Mouse (Mus musculus): ENCODE measurements around the gene Ddx58. TPM values are rescaled to one million over a fixed set of nuclear protein-coding genes. Genes with fewer than 3 reads are reported as not detected.

Ddx58 gene
- total RNA-seq, 2 experiments from 2014 or later: 25.9 to 39.6 TPM

DNA sequence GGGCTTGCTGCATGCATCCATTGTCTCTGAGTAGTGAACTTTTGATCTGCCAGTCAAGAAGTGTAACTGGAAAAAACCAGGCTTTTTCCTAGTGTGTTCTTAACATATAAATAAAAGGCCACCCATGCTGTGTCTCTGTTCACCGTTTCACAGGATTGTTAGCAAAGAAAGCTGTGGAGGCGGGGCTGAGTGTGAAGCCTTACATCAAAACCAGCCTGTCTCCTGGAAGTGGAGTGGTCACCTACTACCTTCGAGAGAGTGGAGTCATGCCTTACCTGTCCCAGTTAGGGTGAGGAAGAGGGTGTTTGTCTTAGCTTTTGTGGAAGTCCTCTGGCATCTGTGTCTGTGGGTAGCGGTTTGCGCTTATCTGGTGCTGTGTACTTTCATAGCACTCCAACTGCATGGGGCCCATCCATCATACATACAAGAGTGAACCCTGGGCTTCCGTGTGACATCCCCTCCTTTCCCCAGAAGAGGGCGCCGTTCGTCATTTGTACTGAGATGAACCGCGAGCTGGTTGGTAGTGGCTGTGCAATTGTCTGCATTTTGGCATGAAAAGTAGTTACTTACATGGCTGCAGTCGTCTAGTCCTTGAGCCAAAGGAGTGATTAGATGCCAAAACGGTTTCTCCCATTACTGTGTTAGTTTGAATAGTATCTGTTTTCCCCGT is 56.8 kb downstream of the Ddx58 start:
- peak; percentile 76 to 83 for DNase-seq

GRCm38 (mm10) chr4:40181681-40182080 is 57.9 kb downstream of the Ddx58 start:
- DNase-seq: peak; percentile 17 to 54

DNA sequence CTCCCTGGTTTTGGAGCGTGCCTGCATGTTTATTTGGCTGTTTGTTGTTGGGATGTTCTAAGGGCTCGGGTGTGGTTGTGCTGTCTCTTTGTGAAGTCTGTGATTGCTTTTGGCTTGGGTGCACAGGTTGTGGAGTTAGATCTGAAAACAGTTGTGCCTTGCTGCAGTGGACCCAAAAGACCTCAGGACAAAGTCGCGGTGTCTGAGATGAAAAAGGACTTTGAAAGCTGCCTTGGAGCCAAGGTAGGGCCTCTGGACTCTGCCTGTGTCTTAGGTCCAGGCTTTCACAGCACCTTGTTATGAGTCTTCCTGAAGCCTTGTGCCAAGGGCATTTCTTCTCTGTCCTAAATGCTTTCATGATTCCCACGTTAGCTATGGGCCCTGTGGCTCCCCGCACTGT is 59.6 kb downstream of the Ddx58 start:
- DNase-seq: no peak

DNA sequence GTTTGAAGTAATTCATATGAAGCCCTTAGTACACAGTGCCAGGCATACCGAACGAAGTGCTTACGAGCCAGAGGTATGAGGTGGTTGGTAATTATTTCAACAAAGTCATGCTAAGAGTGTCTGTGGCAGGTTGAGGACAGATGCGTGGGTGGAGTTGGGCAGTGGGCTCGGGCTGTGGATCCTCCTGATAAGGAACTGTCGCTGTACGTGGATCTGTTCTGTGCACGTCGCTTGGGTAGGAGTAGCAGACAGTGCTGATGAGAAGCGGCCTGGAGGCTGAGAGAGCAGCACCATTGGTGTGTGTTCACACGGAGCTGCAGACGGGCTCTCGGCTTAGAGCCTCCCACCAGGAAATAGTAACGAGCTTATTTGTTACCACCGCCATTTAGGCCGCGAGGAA is 61.0 kb downstream of the Ddx58 start:
- no peak for DNase-seq

GRCm38 (mm10) chr4:40174321-40174720 is 65.3 kb downstream of the Ddx58 start:
- DNase-seq: no peak

DNA sequence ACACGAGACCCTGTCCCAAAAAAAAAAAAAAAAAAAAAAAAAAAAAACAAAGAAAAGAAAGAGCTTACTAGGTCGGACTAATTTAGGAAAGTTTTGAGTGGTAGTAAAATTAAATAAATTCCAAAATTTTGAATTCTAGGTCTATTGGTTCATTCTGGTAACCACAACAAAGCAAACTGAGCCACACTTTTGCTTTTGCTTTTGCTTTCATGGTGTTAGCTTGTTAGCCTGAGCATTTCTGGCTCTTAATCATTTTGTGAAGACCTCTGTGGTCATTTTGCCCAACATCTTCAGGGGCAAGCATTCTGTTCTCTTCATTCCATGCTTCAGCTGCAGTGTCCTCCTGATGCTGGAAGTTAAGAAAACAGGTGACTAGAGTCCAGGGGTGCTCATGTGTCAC is 67.3 kb downstream of the Ddx58 start:
- no peak for DNase-seq

DNA sequence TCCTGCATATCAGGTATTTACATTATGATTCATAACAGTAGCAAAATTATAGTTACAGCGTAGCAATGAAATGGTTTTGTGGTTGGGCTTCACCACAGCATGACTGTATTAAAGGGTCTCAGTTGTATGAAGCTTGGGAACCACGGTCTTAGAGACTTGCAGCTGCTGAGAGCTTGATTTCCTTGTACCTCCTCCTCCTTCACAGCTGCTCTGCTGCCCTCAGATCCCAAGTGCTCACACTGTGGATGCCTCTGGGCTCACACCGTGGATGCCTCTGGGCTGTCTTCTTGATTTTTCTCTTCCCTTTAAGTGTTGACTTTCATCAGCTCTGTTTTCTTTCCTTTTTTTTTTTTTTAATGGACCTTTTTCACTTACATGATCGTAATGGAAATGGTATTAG is 68.2 kb downstream of the Ddx58 start:
- DNase-seq: no peak

DNA sequence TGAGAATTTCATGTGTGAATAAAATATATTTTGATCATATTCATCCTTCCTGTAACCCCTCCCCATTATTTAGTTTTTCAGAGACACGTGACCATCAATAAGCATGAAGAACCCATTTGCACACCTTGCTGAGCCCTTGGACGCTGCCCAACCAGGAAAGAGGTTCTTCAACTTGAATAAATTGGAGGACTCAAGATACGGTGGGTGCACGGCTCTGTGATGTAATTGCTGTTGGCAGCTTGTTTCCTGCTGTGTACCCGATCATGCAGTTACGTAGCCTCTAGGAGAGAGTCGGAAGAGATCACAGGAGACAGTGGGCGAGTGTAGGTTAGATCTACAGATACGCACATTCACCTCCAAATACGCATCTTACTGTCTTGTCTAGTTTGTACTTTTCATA is 76.0 kb downstream of the Ddx58 start:
- DNase-seq: no peak

GRCm38 (mm10) chr4:40160591-40161434 is 78.8 kb downstream of the Ddx58 start:
- no peak for DNase-seq

DNA sequence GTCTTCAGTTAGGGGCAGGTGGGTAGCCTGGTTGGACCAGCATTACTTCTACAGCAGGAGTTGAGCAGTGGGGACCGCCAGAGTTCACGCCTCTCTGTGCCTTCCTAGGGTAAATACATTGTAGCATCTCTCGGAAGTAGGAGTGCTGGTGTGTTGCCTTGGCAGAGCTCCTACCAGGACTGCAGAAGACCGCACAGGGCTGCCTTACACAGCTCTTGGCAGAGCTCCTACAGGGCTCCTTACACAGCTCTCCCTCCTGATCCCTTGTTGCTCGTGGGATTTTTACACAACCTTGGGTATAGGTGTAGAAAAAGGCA is 81.4 kb downstream of the Ddx58 start:
- no peak for DNase-seq

DNA sequence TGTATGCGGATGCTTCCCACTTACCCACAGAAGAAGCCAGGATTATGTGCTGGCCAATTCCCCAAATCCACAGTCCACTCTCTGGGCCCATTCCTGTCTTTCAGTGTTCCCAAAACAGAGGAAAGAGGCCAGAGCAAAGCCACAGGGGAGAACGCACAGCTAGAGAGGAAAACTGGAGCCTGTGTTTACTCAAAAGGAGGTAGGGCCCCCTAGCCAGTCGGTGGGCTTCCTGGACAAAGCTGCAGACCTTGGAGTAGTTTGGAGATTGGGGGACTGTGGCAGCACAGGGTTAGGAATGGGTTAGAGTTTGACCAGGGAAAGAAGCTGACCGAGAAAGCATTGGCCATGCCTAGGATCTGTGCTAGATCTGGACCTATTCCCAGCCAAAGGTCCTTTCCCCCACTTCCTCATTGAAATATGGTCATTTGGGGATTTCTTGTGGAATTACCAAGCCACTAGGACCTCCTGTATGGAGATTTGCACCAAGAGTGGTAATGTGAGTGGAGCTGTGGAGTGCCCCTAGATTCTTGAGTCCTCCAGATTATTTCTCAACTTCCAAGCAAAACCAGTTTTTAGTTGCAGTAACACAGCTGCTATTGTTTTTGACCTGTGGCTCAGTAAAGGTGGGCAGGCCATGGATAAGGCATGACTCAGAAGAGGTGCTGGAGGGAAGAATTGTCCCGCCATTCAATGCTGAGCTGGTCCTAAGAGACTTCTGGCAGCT is 82.0 kb downstream of the Ddx58 start:
- no peak for DNase-seq

DNA sequence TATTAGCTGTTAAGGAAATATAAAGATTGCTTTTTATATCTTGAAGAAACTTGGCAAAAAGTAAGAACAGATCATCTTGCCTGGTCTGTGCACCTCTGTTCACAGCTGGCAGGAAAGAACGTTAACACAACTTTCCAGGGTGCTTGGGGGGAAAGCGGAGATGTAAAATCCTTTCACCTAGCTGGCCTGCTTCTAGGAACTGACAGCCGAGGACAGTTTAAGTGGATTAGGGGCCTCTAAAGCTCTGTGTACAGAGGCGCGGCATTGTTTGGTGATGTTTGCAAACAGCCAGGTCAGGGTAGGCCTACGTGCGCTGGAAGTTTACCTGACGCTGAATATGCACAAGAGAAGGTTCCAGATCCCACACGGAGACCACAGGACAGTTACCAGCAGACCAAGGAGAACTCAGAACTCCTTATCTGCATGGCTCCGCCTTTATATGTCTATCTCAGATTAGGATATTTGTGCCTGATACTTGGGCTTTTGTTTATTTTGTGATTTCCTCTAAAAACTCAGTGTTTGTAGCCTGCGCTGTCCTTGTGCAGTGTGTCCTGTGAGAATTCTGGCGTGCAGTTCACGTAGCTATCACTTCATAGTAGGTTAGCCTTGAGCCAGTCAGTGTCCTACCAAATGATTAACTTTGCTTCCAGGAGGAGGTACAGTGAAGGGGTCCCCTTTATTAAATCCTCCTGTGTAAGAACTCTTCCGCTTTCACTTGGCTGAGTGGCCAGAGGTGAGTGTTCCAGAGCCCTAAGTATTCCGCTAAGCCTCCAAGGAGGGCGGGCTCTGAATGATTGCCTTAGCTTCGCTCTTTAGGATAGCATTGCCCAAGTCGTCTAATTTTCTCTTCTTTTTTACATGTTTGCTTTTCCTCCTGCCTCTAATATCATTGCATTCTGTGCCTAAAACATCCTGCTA is 82.8 kb downstream of the Ddx58 start:
- no peak for DNase-seq

- peak; percentile 72 to 77 for DNase-seq
These were observed 83.5 kb downstream of the Ddx58 start for GRCm38 (mm10) chr4:40156153-40156552.

DNA sequence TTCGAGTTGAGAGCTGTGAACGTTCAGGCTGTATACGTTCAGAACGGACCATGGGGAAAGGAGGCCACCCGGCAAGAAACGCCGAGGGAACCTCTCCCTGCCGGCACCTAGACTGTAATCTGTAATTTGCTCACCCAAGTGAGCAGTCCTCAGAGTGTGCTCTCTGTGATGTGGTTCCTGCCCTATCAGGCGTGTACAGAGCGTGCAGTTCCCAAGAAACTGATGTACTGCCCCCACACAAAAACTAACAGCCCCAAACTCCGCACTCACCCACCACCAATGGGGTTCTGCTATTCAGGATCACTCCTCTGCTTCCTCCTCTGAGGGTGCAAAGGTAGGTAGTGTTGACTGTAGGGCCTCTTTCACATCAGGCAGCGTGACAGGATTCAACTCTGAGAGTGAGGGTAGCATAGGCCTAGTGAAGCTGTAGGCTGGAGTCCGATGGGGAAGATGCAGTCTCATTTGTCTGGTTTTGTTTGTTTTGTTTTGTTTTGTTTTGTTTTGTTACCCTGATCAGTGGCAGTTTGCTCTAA is 84.1 kb downstream of the Ddx58 start:
- no peak for DNase-seq

DNA sequence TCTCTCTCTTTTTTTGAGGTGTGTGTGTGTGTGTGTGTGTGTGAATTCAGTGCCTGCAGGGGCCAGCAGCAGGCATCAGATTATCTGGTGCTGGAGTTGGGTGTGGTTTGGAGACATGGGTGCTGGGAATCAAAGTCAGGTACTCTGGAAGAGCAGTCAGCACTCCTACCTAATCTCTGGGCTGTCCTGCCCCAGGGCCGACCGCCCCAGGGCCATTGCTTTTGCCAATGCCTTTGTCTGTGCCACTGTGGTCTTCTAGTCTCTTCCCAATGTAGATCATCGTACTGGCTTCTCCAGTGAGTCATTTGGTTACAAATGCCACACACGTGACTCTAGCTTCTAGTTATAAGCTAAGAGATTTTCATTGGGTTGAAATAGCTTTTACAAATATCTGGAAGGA is 84.9 kb downstream of the Ddx58 start:
- DNase-seq: peak in 1 of 2 experiments; percentile 48

Other genes starting within 250 kb of the Ddx58 start
- gene Aco1, start 96.7 kb downstream of the Ddx58 start, total RNA-seq (2021): 100 to 1,000 TPM; 112 to 173 TPM
- 10 to 100 TPM; 41.9 to 57.3 TPM for gene Smim27, start 29.8 kb upstream of the Ddx58 start, total RNA-seq (2021)
- gene Topors, start 30.0 kb upstream of the Ddx58 start, total RNA-seq (2021): 10 to 100 TPM; 29.6 to 32.0 TPM
- 100 to 1,000 TPM; 253 to 277 TPM for gene Ndufb6, start 39.6 kb upstream of the Ddx58 start, total RNA-seq (2021)
- gene Tmem215, start 232.4 kb upstream of the Ddx58 start, total RNA-seq (2021): not detected